Mouse (Mus musculus) gastrocnemius, postnatal 36 days (tissue): Measurements from ENCODE around the gene Arl2. TPM values are rescaled to one million over a fixed set of nuclear protein-coding genes. Genes with fewer than 3 reads are reported as not detected.

ENCODE experiments used
- DNase-seq, 2 experiments: peaks; one replicate each; pipeline ENCODE4 v3.0.0; 2022
- intact Hi-C: fragments of 180-260 bp; cut with DNase I; formaldehyde crosslinking; loops from one replicate; pipeline ENCODE4 v1.15.1; 2025
- total RNA-seq, 2 experiments: library from RNA; stranded (reverse); gene quantifications; 2 replicates each; pipeline ENCODE4 v1.2.3; 2021

The Arl2 gene
- total RNA-seq, 2 experiments from 2014 or later: 51.8 to 62.6 TPM

DNA sequence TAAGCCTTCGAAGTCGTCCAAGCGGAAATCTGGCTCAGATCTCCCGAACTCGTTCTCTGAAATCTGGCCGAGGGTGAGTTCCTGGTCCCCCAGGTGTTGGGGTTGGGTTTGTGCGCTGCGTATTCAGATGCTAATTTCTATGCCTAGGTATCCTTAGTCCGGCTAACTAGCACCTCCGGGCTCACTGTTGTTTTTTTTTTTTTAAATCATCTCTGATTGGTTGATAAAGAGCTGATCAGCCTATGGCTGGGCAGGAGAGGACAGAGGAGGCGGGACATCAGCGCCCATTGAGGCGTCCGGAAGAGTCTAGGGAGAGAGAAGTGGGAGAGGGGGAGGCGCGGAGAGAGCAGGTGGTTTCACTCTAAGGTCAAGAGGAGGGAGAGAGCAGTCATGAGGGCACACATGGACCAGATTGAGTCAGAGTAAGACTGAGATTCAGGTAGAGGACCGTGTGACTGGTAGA, 55.9 kb downstream of the Arl2 start:
- DNase-seq: no peak
- intact Hi-C loops: no loop called here

DNA sequence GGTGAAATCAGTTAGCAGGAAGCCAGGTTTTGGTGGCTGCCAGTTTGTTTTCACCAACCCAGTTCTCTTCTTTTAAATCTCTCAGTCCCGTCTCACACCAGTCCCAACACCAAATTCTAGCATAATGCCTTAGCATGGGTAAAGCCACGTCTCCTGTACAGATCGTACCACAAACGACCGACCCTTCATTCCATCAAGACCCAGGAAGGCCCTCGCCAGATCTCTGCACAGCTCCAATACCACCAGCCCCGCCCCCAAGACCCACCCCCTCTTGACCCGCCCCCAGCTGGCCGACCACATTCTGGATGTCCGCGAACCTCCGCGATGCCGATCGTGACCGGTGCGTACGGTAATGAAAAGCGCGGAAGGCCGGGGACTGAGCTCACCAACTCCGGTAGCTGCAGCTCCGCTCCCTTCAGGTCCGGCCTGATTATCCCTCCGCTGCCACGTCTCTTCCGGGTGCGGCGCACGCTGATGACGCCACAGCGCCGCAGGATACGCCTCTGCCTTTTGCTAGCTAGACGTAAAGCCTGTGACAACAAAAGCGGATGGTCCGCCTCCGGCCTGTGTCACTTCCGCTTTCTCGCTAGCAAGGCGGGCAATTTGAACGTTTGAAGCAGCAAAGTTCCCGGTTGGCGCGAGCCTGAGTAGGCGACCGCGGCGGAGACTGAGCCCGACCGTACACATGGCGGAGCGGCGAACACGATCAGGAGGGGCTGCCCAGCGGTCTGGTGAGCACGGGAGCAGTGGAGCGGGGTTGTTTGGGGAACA, 56.7 kb downstream of the Arl2 start, which contains the start of the genes Zfpl1 and Cdca5:
Gene Zfpl1 (minus strand): TSS at position 479 of the 771 bp plus-strand sequence.
Gene Cdca5 (plus strand): TSS at position 506 of the 771 bp plus-strand sequence.
- peak; percentile 93 to 95 for DNase-seq
- intact Hi-C loops: loop anchor here (1.0 to 5.0 kb wide), 2 partner anchors 25 to 33 kb away; partner anchors contain the start of gene Sac3d1

Other genes starting within 250 kb of the Arl2 start
- gene Tigd3, start 247.4 kb downstream of the Arl2 start, total RNA-seq: under 1 TPM in 1 of 2 experiments, not detected in 1; 0.20 TPM
- gene Dpf2, start 228.5 kb downstream of the Arl2 start, total RNA-seq: 10 to 100 TPM; 75.1 to 81.4 TPM
- gene Cdc42ep2, start 216.7 kb downstream of the Arl2 start, total RNA-seq: 10 to 100 TPM; 10.1 to 12.4 TPM
- gene Pola2, start 177.3 kb downstream of the Arl2 start, total RNA-seq: 10 to 100 TPM in 1 of 2 experiments, 1 to 10 TPM in 1; 8.6 to 11.6 TPM
- gene Slc22a20, start 155.4 kb downstream of the Arl2 start, total RNA-seq: not detected
- 10 to 100 TPM; 82.6 to 95.2 TPM for gene Capn1, start 125.7 kb downstream of the Arl2 start, total RNA-seq
- 10 to 100 TPM; 14.4 to 15.8 TPM for gene Syvn1, start 95.0 kb downstream of the Arl2 start, total RNA-seq
- gene Mrpl49, start 83.8 kb downstream of the Arl2 start, total RNA-seq: 10 to 100 TPM; 25.8 TPM
- gene Fau, start 83.7 kb downstream of the Arl2 start, total RNA-seq: 100 to 1,000 TPM; 333 to 400 TPM
- gene Znhit2, start 80.4 kb downstream of the Arl2 start, total RNA-seq: 1 to 10 TPM; 7.6 to 9.0 TPM
- 1 to 10 TPM; 4.9 to 5.1 TPM for gene Tm7sf2, start 73.2 kb downstream of the Arl2 start, total RNA-seq
- 10 to 100 TPM; 15.7 to 19.3 TPM for gene Vps51, start 64.3 kb downstream of the Arl2 start, total RNA-seq
- not detected for gene Tmem262, start 61.5 kb downstream of the Arl2 start, total RNA-seq
- gene Gm28374, start 59.3 kb downstream of the Arl2 start, total RNA-seq: not detected
- 10 to 100 TPM; 10.2 to 10.3 TPM for gene Zfpl1, start 56.6 kb downstream of the Arl2 start, total RNA-seq
- under 1 TPM in 1 of 2 experiments, not detected in 1; 0.28 TPM for gene Cdca5, start 56.6 kb downstream of the Arl2 start, total RNA-seq
- not detected for gene AC131692.1, start 47.1 kb downstream of the Arl2 start, total RNA-seq
- gene Naaladl1, start 35.8 kb downstream of the Arl2 start, total RNA-seq: not detected
- gene Sac3d1, start 22.9 kb downstream of the Arl2 start, total RNA-seq: 1 to 10 TPM; 8.7 to 9.8 TPM
- 10 to 100 TPM in 1 of 2 experiments, 1 to 10 TPM in 1; 8.6 to 10.6 TPM for gene Snx15, start 13.2 kb downstream of the Arl2 start, total RNA-seq
- under 1 TPM; 0.17 to 0.26 TPM for gene Batf2, start 565 bp downstream of the Arl2 start, total RNA-seq
- gene Majin, start 42.8 kb upstream of the Arl2 start, total RNA-seq: not detected
- gene Gpha2, start 84.8 kb upstream of the Arl2 start, total RNA-seq: not detected
- gene Ppp2r5b, start 94.3 kb upstream of the Arl2 start, total RNA-seq: 10 to 100 TPM; 32.2 to 34.6 TPM
- 10 to 100 TPM; 16.5 to 18.0 TPM for gene Atg2a, start 100.1 kb upstream of the Arl2 start, total RNA-seq
- 10 to 100 TPM; 23.5 to 36.0 TPM for gene Ehd1, start 135.2 kb upstream of the Arl2 start, total RNA-seq
- gene Cdc42bpg, start 164.9 kb upstream of the Arl2 start, total RNA-seq: 1 to 10 TPM; 4.3 to 5.2 TPM
- gene Men1, start 193.4 kb upstream of the Arl2 start, total RNA-seq: 1 to 10 TPM; 6.2 to 7.0 TPM
- 10 to 100 TPM; 10.4 to 12.6 TPM for gene Map4k2, start 199.6 kb upstream of the Arl2 start, total RNA-seq
- gene Sf1, start 222.1 kb upstream of the Arl2 start, total RNA-seq: 10 to 100 TPM; 75.8 to 84.5 TPM
- gene Pygm, start 242.9 kb upstream of the Arl2 start, total RNA-seq: 1,000 to 10,000 TPM; 7,725 to 8,373 TPM